Mouse (Mus musculus) forebrain, embryonic 14.5 days (tissue): ENCODE measurements at regions not wholly inside any gene's neighbourhood (a gene's known extent, or its start where the extent isn't known, plus 50 kb on each side); places are given as distances from the start of the nearest gene placed in this dataset.

ENCODE experiments used
- ATAC-seq: fragments of 200-750 bp; cut with Nextera tagmentation; 2 replicates; pipeline ENCODE4 v1.8.0; 2017; ENCODE audit warnings: mild to moderate bottlenecking, moderate library complexity
- DNase-seq: peaks from one replicate; pipeline ENCODE4 v3.0.0-alpha.2; 2015; ENCODE audit warnings: low spot score
- H3K27ac ChIP-seq: fragments of 300-500 bp; sonication (generic); 2 replicates; pipeline ENCODE4 v1.5.1; 2014; ENCODE audit warnings: low read depth, mild to moderate bottlenecking, control low read depth, low read length, moderate library complexity
- H3K27me3 ChIP-seq: fragments of 300-500 bp; sonication (generic); replicated peaks from 2 replicates; pipeline ENCODE4 v1.6.1; 2014; ENCODE audit warnings: low read length, control low read depth, mixed read lengths; ENCODE audit not compliant: control insufficient read depth, insufficient read depth
- H3K36me3 ChIP-seq: fragments of 300-500 bp; sonication (generic); 2 replicates; pipeline ENCODE4 v1.6.1; 2014; ENCODE audit warnings: low read length, control low read depth; ENCODE audit not compliant: control insufficient read depth, insufficient read depth
- H3K4me1 ChIP-seq: fragments of 300-500 bp; sonication (generic); 2 replicates; pipeline ENCODE4 v1.6.1; 2014; ENCODE audit warnings: antibody characterized with exemption, low read length, control low read depth; ENCODE audit not compliant: control insufficient read depth, insufficient read depth
- H3K4me2 ChIP-seq: fragments of 300-500 bp; sonication (generic); 2 replicates; pipeline ENCODE4 v1.6.1; 2014; ENCODE audit warnings: mild to moderate bottlenecking, control low read depth, low read length
- H3K4me3 ChIP-seq: fragments of 300-500 bp; sonication (generic); 2 replicates; pipeline ENCODE4 v1.5.1; 2014; ENCODE audit warnings: low read depth, low read length, control low read depth
- H3K9ac ChIP-seq: fragments of 300-500 bp; sonication (generic); 2 replicates; pipeline ENCODE4 v1.6.1; 2014; ENCODE audit warnings: mild to moderate bottlenecking, low read length, control low read depth, moderate library complexity
- H3K9me3 ChIP-seq: fragments of 300-500 bp; sonication (generic); replicated peaks from 2 replicates; pipeline ENCODE4 v1.6.1; 2016; ENCODE audit warnings: low read length, control low read depth, mixed read lengths; ENCODE audit not compliant: control insufficient read depth
- WGBS: fragments of 180-500 bp; shearing (Covaris S2); extraction: QIAGEN DNeasy Blood & Tissue Kit; methylation state at CpG from one replicate; pipeline ENCODE4 v1.1.7; 2014; 5-methylcytosine and 5-hydroxymethylcytosine counted together

- H3K4me1 ChIP-seq = no peaks in the 10 kb centered on the region
- no peak for DNase-seq
- ATAC-seq = no peak
- H3K36me3 ChIP-seq = no peaks in the 10 kb centered on the region
- no peak overlapping the region for H3K9ac ChIP-seq
- no peak overlapping the region for H3K4me3 ChIP-seq
- H3K27me3 ChIP-seq = no peaks in the 10 kb centered on the region
- no peak overlapping the region for H3K4me2 ChIP-seq
- no peak overlapping the region for H3K27ac ChIP-seq
- WGBS = 86% methylated on average over 6 of the region's 6 CpGs
- no peaks in the 10 kb centered on the region for H3K9me3 ChIP-seq
These were observed 101.5 kb upstream of the Gm37988 start for GRCm38 (mm10) chr1:4706171-4706570.

GRCm38 (mm10) chr1:4722333-4722931 lies 85.3 kb upstream of the Gm37988 start:
- 83% methylated on average over 10 of the region's 10 CpGs for WGBS
- Histone ChIP-seq H3K36me3 (no peaks in the 10 kb centered on the region), H3K27me3 (no peaks in the 10 kb centered on the region)

More at GRCm38 (mm10) chr1:4722333-4722931, 85.3 kb upstream of the Gm37988 start:
- no peak overlapping the region for H3K27ac ChIP-seq
- ATAC-seq = no peak
- H3K9me3 ChIP-seq = no peaks in the 10 kb centered on the region
- no peak overlapping the region for H3K4me2 ChIP-seq
- no peaks in the 10 kb centered on the region for H3K4me1 ChIP-seq
- DNase-seq = no peak
- no peak overlapping the region for H3K9ac ChIP-seq
- no peak overlapping the region for H3K4me3 ChIP-seq
